Mouse (Mus musculus): ENCODE measurements around the gene Ppp2r5e. TPM values are rescaled to one million over a fixed set of nuclear protein-coding genes. Genes with fewer than 3 reads are reported as not detected.
"Not testable (repeated sequence)": the region's sequence is repeated elsewhere in the genome, so short reads cannot be mapped to it uniquely, and the experiment has no call there.

Gene Ppp2r5e
- polyA plus RNA-seq, 1 experiment from 2014 or later, result 12.5 TPM

- no peaks in the 10 kb centered on the region for H3K36me3 ChIP-seq
- no peak overlapping the region for H3K4me2 ChIP-seq
- ATAC-seq (ENCODE audit: insufficient read depth, low FRiP score, low read depth), result no peak
- no peak overlapping the region for H3K27ac ChIP-seq
- WGBS, result 72% methylated on average over 4 of the region's 4 CpGs
- H3K9ac ChIP-seq, result no peak overlapping the region
- no peaks in the 10 kb centered on the region for H3K9me3 ChIP-seq
- H3K4me3 ChIP-seq (replicated peaks), result no peak overlapping the region
- no peaks in the 10 kb centered on the region for H3K4me1 ChIP-seq
- no peaks in the 10 kb centered on the region for H3K27me3 ChIP-seq (replicated peaks)
These were observed 93.4 kb downstream of the Ppp2r5e start for GRCm38 (mm10) chr12:75502664-75503063.

- no peak overlapping the region for H3K27ac ChIP-seq
- no peak overlapping the region for H3K9ac ChIP-seq
- H3K27me3 ChIP-seq (replicated peaks), result no peaks in the 10 kb centered on the region
- H3K9me3 ChIP-seq, result no peaks in the 10 kb centered on the region
- no peaks in the 10 kb centered on the region for H3K4me1 ChIP-seq
- no peak for ATAC-seq (ENCODE audit: insufficient read depth, low FRiP score, low read depth)
- no peak overlapping the region for H3K4me3 ChIP-seq (replicated peaks)
- no peak overlapping the region for H3K4me2 ChIP-seq
- 75% methylated on average over 1 of the region's 1 CpGs for WGBS
- H3K36me3 ChIP-seq, result no peaks in the 10 kb centered on the region
These were observed 98.3 kb downstream of the Ppp2r5e start for GRCm38 (mm10) chr12:75497698-75498097.

- Histone ChIP-seq H3K27me3 (replicated peaks) (no peaks in the 10 kb centered on the region), H3K36me3 (no peaks in the 10 kb centered on the region), H3K27ac (no peak overlapping the region), H3K4me1 (no peaks in the 10 kb centered on the region), H3K9ac (no peak overlapping the region), H3K4me3 (replicated peaks) (no peak overlapping the region), H3K4me2 (no peak overlapping the region), H3K9me3 (no peaks in the 10 kb centered on the region)
- WGBS, result 90% methylated on average over 3 of the region's 3 CpGs
- ATAC-seq (ENCODE audit: insufficient read depth, low FRiP score, low read depth), result no peak
These were observed 100.4 kb downstream of the Ppp2r5e start for GRCm38 (mm10) chr12:75495636-75496035.

DNA sequence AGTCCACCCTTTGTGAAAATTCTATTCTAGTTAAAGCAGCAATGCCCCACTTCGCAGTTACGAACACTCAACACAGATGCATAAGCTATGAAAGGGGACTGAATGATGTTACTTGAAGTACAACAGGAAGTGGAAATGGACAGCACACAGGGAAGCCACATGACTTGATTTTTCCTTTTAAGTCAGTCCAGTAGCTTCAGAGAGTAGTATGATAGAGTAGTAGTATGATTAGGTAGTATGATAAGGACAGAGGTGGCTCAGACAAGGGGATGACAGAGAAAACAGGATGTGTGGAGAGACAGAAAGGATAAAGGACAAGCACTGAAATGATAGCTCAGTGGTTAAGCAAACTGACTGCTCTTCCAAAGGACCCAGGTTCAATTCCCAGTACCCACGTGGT is 101.4 kb downstream of the Ppp2r5e start:
- Histone ChIP-seq H3K36me3 (no peaks in the 10 kb centered on the region), H3K27me3 (replicated peaks) (no peaks in the 10 kb centered on the region), H3K9me3 (no peaks in the 10 kb centered on the region), H3K4me1 (no peaks in the 10 kb centered on the region), H3K4me2 (no peak overlapping the region), H3K27ac (no peak overlapping the region), H3K9ac (no peak overlapping the region), H3K4me3 (replicated peaks) (no peak overlapping the region)
- no peak for ATAC-seq (ENCODE audit: insufficient read depth, low FRiP score, low read depth)
- 91% methylated on average over 3 of the region's 3 CpGs for WGBS

DNA sequence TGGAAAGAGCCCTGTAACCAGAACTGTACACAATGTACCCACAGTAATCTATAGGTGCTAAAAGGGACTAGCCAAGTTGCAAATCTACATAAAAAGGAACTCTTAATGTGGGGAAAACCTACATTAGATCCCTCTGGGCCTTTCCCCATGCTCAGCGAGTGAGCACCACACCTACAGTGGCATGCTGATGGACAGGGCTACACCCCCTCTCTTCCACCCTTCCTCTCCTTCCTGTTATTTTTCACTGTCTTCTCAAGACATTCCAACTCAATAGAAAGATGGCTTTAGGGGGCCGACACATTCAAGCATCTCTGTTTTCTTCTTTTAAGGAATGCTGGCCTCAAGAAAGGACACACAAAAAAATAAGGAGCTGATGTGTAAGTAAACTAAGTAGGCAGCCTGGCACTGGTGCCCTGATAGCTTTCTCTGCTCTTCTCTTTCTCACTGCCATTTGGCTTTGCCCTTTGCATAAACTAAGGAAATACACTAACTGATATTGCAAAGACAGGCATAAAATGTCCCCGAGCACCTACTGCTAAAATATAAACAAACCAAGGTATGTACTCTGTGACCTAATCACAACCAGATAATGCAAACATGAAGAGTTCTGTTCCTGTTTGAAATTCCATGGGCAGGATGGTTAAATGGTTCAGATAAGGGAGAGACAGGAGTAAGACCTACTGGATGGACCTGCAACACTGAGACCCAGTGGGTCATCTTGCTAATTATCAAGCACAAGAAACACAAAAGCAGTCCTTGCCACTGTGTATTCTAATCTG is 103.3 kb downstream of the Ppp2r5e start:
- H3K36me3 ChIP-seq, result no peaks in the 10 kb centered on the region
- H3K4me3 ChIP-seq (replicated peaks), result no peak overlapping the region
- no peaks in the 10 kb centered on the region for H3K4me1 ChIP-seq
- no peaks in the 10 kb centered on the region for H3K9me3 ChIP-seq
- no peak overlapping the region for H3K9ac ChIP-seq
- H3K4me2 ChIP-seq, result no peak overlapping the region
- ATAC-seq (ENCODE audit: insufficient read depth, low FRiP score, low read depth), result no peak
- H3K27me3 ChIP-seq (replicated peaks), result no peaks in the 10 kb centered on the region
- WGBS, result 53% methylated on average over 3 of the region's 3 CpGs
- H3K27ac ChIP-seq, result no peak overlapping the region

DNA sequence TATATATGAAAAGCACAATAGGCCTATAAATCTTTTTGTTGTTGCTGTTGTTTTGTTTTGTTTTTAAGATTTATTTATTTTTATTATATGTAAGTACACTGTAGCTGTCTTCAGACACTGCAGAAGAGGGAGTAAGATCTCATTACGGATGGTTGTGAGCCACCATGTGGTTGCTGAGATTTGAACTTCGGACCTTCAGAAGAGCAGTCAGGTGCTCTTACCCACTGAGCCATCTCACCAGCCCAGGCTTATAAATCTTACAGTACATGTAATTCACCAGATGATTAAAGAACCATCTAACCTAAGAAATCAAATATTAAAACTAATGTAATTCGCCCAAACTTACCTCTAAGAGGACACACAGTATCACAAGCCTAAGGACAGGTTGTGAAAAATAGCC is 103.9 kb downstream of the Ppp2r5e start:
- H3K4me2 ChIP-seq; H3K9ac ChIP-seq; H3K4me3 ChIP-seq (replicated peaks); H3K36me3 ChIP-seq; ATAC-seq (ENCODE audit: insufficient read depth, low FRiP score, low read depth); H3K27me3 ChIP-seq (replicated peaks); H3K4me1 ChIP-seq; H3K27ac ChIP-seq; H3K9me3 ChIP-seq: not testable (repeated sequence)
- WGBS, result 90% methylated on average over 3 of the region's 3 CpGs

DNA sequence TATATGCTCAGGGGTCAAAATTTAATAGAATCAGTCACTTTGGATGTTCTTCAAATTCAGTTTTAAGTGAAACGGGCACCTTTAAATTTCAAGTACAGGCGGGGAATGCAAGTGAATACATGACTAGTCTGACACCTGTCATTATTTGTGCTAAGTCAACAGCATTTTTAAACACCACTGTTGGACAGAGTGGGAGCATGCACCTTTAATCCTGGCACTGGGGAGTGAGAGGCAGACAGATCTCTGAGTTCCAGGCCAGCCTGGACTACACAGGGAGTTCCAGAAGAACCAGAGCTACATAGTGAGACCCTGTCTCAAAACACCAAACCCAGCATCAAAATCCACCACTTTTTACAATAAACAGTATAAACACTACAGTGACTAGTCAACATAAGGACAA is 108.5 kb downstream of the Ppp2r5e start:
- H3K9me3 ChIP-seq, result no peaks in the 10 kb centered on the region
- ATAC-seq (ENCODE audit: insufficient read depth, low FRiP score, low read depth), result peak; percentile 43; the same call in 1 of the 2 replicates
- H3K27ac ChIP-seq, result peak overlapping the region; percentile 44; the same call in 1 of the 2 replicates
- H3K27me3 ChIP-seq (replicated peaks), result no peaks in the 10 kb centered on the region
- WGBS, result 70% methylated on average over 2 of the region's 2 CpGs
- H3K4me2 ChIP-seq, result no peak overlapping the region
- H3K4me3 ChIP-seq (replicated peaks), result no peak overlapping the region
- H3K9ac ChIP-seq, result no peak overlapping the region
- H3K4me1 ChIP-seq, result no peaks in the 10 kb centered on the region
- no peaks in the 10 kb centered on the region for H3K36me3 ChIP-seq

DNA sequence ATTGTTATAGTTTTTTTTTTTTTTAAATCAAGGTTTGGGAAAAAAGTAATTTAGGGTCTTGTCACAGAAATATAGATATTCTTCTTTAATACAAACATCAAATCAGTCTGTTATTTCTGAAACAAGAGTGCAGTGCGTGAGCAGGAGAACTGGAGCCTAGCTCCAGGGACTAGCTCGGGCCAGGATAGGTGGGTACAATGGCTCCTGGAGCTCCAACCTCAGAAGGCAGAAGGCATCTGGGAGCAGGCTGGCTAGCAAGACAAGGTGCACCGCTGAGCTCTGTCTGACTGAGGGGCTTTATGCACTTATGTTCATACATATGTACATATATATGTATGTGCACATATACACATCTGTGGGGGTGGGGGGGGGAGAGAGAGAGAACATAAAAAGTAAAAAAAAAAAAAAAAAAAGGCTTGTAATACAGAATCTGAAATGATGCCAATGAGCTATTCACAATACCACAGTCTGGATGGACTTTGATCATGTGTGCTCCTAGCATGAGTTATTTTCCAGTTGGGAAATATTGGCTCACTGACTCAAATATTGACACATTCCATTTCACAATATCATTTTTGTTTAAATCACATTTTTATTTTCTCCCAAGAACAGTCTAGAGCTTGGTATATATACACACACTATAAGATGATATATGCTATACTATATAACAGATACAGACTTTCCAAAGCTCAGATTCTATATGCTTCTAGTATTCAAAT is 109.3 kb downstream of the Ppp2r5e start:
- no peak overlapping the region for H3K27ac ChIP-seq
- H3K4me1 ChIP-seq, result no peaks in the 10 kb centered on the region
- no peak overlapping the region for H3K9ac ChIP-seq
- ATAC-seq (ENCODE audit: insufficient read depth, low FRiP score, low read depth), result no peak
- H3K36me3 ChIP-seq, result no peaks in the 10 kb centered on the region
- H3K4me3 ChIP-seq (replicated peaks), result no peak overlapping the region
- H3K9me3 ChIP-seq, result no peaks in the 10 kb centered on the region
- H3K27me3 ChIP-seq (replicated peaks), result no peaks in the 10 kb centered on the region
- H3K4me2 ChIP-seq, result no peak overlapping the region
- 82% methylated on average over 3 of the region's 3 CpGs for WGBS

GRCm38 (mm10) chr12:75482781-75483180 is 113.3 kb downstream of the Ppp2r5e start:
- 82% methylated on average over 3 of the region's 3 CpGs for WGBS
- Histone ChIP-seq H3K27me3 (replicated peaks) (no peaks in the 10 kb centered on the region), H3K9me3 (no peaks in the 10 kb centered on the region), H3K4me1 (no peaks in the 10 kb centered on the region), H3K27ac (no peak overlapping the region), H3K36me3 (no peaks in the 10 kb centered on the region), H3K9ac (no peak overlapping the region), H3K4me3 (replicated peaks) (no peak overlapping the region), H3K4me2 (no peak overlapping the region)
- no peak for ATAC-seq (ENCODE audit: insufficient read depth, low FRiP score, low read depth)

DNA sequence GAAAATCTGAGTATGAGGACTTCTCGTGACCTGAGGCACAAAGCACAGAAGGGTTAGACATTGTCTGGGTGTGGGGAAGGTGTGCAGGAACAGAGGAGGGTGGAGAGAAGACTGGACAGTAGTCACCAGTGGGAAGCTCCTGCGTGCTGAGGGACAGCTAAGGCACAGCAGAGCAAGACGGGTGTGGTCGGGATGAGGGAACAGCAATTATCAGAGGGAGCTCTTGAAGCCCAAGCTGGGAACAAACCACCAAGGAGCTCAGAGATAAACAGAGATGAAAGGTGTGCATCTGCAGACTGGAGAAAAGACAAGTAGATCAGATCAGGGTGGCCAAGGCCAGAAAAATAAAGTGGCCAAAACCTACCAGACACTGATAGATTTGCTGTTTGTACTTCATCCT is 114.0 kb downstream of the Ppp2r5e start:
- Histone ChIP-seq H3K4me2 (no peak overlapping the region), H3K27me3 (replicated peaks) (no peaks in the 10 kb centered on the region), H3K4me3 (replicated peaks) (no peak overlapping the region), H3K27ac (no peak overlapping the region), H3K36me3 (no peaks in the 10 kb centered on the region), H3K9me3 (no peaks in the 10 kb centered on the region), H3K4me1 (no peaks in the 10 kb centered on the region), H3K9ac (no peak overlapping the region)
- ATAC-seq (ENCODE audit: insufficient read depth, low FRiP score, low read depth), result no peak
- WGBS, result 92% methylated on average over 4 of the region's 4 CpGs

DNA sequence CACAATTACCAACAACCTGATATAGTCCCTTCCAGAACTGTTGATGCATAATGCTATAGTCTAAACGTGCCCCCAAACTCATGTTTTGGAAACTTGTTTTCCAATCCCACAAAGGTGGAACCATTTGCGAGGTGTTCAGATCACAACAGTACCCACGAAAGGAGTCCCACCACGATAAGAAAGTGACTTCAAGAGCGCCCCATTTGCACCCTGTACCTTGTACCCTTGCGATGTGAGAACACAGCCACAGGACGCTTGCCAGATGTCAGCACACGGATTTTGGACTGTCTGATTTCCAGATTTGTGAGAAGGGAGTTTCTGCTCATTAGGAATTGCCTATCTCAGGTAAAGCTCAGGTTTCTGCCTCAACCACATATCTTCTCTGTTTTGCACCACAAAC is 116.0 kb downstream of the Ppp2r5e start:
- H3K9ac ChIP-seq, result no peak overlapping the region
- no peak overlapping the region for H3K4me2 ChIP-seq
- H3K9me3 ChIP-seq, result no peaks in the 10 kb centered on the region
- no peaks in the 10 kb centered on the region for H3K36me3 ChIP-seq
- no peak for ATAC-seq (ENCODE audit: insufficient read depth, low FRiP score, low read depth)
- no peaks in the 10 kb centered on the region for H3K4me1 ChIP-seq
- H3K4me3 ChIP-seq (replicated peaks), result no peak overlapping the region
- WGBS, result 92% methylated on average over 8 of the region's 8 CpGs
- H3K27me3 ChIP-seq (replicated peaks), result no peaks in the 10 kb centered on the region
- H3K27ac ChIP-seq, result no peak overlapping the region

- ATAC-seq (ENCODE audit: insufficient read depth, low FRiP score, low read depth), result no peak
- no peaks in the 10 kb centered on the region for H3K9me3 ChIP-seq
- 85% methylated on average over 8 of the region's 8 CpGs for WGBS
- H3K27ac ChIP-seq, result no peak overlapping the region
- no peaks in the 10 kb centered on the region for H3K27me3 ChIP-seq (replicated peaks)
- no peak overlapping the region for H3K4me3 ChIP-seq (replicated peaks)
- H3K9ac ChIP-seq, result no peak overlapping the region
- no peak overlapping the region for H3K4me2 ChIP-seq
- no peaks in the 10 kb centered on the region for H3K4me1 ChIP-seq
- no peaks in the 10 kb centered on the region for H3K36me3 ChIP-seq
These were observed 116.6 kb downstream of the Ppp2r5e start for GRCm38 (mm10) chr12:75479375-75479898.

Measured in stomach, embryonic 15.5 days (tissue).